Mouse (Mus musculus) CH12.LX (cell line): ENCODE results near the gene Marc2.

Experiments used
- CHD1 ChIP-seq: IDR thresholded peaks from 2 replicates; pipeline ENCODE4 v1.6.1; 2012; ENCODE audit warnings: low read depth, low read length, improper control_type of control experiment, inconsistent platforms
- ELF1 ChIP-seq: IDR thresholded peaks from 2 replicates; pipeline ENCODE4 v1.6.1; 2014; ENCODE audit warnings: low read depth, mild to moderate bottlenecking, inconsistent platforms, low read length, improper control_type of control experiment
- USF2 ChIP-seq: conservative IDR thresholded peaks from 2 replicates; pipeline ENCODE4 v1.6.1; 2011; ENCODE audit warnings: low read depth, low read length, improper control_type of control experiment

GRCm38 (mm10) chr1:184817768-184818167, 28.5 kb downstream of the Marc2 start:
- TF ChIP-seq ELF1: no peak
- no peak for TF ChIP-seq CHD1
- no peak for TF ChIP-seq USF2
